Mouse (Mus musculus) MEL (cell line): ENCODE results near the gene Stac3. TPM values are rescaled to one million over a fixed set of nuclear protein-coding genes. Genes with fewer than 3 reads are reported as not detected.

Experiments
- DNase-seq: peaks from one replicate; pipeline ENCODE4 v3.0.0; 2011; ENCODE audit warnings: low read depth, low spot score
- H3K27ac ChIP-seq: 2 replicates; pipeline ENCODE4 v1.5.1; 2012; ENCODE audit warnings: low read depth, mild to moderate bottlenecking, control low read depth, low read length, moderate library complexity; ENCODE audit not compliant: control insufficient read depth
- H3K27me3 ChIP-seq, 2 experiments: fragments of 150-350 bp in 1 of 2; sonication (generic) in 1 of 2; 2 replicates each; pipeline ENCODE4 v1.6.1; 2012; ENCODE audit warnings: low read length in 2 of 2, mild to moderate bottlenecking in 2 of 2, improper control_type of control experiment in 1 of 2, moderate library complexity in 1 of 2; ENCODE audit not compliant: insufficient read depth in 2 of 2, control insufficient read depth in 1 of 2
- H3K36me3 ChIP-seq, 2 experiments: 2 replicates each; pipeline ENCODE4 v1.6.1; 2012 to 2014; ENCODE audit warnings: low read length in 2 of 2, improper control_type of control experiment in 1 of 2, inconsistent platforms in 1 of 2, mild to moderate bottlenecking in 1 of 2; ENCODE audit not compliant: insufficient read depth in 2 of 2, control insufficient read depth in 1 of 2
- H3K4me1 ChIP-seq, 2 experiments: fragments of 150-350 bp in 1 of 2; sonication (generic) in 1 of 2; 2 replicates each; pipeline ENCODE4 v1.6.1; 2012; ENCODE audit warnings: low read length in 2 of 2, improper control_type of control experiment in 1 of 2, mild to moderate bottlenecking in 1 of 2; ENCODE audit not compliant: insufficient read depth in 2 of 2, control insufficient read depth in 1 of 2
- H3K4me3 ChIP-seq, 2 experiments: fragments of 150-350 bp in 1 of 2; sonication (generic) in 1 of 2; 2 replicates each; pipeline ENCODE4 v1.5.1; 2012; ENCODE audit warnings: low read depth in 2 of 2, low read length in 2 of 2, mild to moderate bottlenecking in 2 of 2, moderate library complexity in 2 of 2, control low read depth in 1 of 2, improper control_type of control experiment in 1 of 2; ENCODE audit not compliant: control insufficient read depth in 1 of 2, insufficient read depth in 1 of 2
- H3K79me2 ChIP-seq: 2 replicates; pipeline ENCODE4 v1.6.1; 2012; ENCODE audit warnings: mild to moderate bottlenecking, low read length, moderate library complexity; ENCODE audit not compliant: control insufficient read depth, poor library complexity, insufficient read depth
- H3K9ac ChIP-seq: 2 replicates; pipeline ENCODE4 v1.6.1; 2012; ENCODE audit warnings: low read depth, mild to moderate bottlenecking, control low read depth, low read length, moderate library complexity; ENCODE audit not compliant: control insufficient read depth, poor library complexity, severe bottlenecking
- H3K9me3 ChIP-seq: fragments of 150-350 bp; sonication (generic); replicated peaks from 2 replicates; pipeline ENCODE4 v1.6.1; 2012; ENCODE audit warnings: mild to moderate bottlenecking, low read length, improper control_type of control experiment, moderate library complexity; ENCODE audit not compliant: insufficient read depth
- BHLHE40 ChIP-seq: IDR thresholded peaks from 2 replicates; pipeline ENCODE4 v1.6.1; 2012; ENCODE audit warnings: low read depth, mild to moderate bottlenecking, inconsistent platforms, low read length, improper control_type of control experiment, borderline replicate concordance
- CHD1 ChIP-seq: IDR thresholded peaks from 2 replicates; pipeline ENCODE4 v1.6.1; 2012; ENCODE audit warnings: low read depth, mild to moderate bottlenecking, inconsistent platforms, low read length, improper control_type of control experiment
- CHD2 ChIP-seq: IDR thresholded peaks from 2 replicates; pipeline ENCODE4 v1.6.1; 2011; ENCODE audit warnings: low read length, improper control_type of control experiment
- CTCF ChIP-seq, 3 experiments: IDR thresholded peaks in 2 of 3; conservative IDR thresholded peaks in 1 of 3; 2 replicates each; pipeline ENCODE4 v1.5.1; 2011 to 2012; ENCODE audit warnings: low read length in 3 of 3, low read depth in 2 of 3, mild to moderate bottlenecking in 2 of 3, improper control_type of control experiment in 1 of 3, inconsistent platforms in 1 of 3, mixed read lengths in 1 of 3, moderate library complexity in 1 of 3; ENCODE audit not compliant: control insufficient read depth in 1 of 3, insufficient read depth in 1 of 3, poor library complexity in 1 of 3, severe bottlenecking in 1 of 3
- E2F4 ChIP-seq: IDR thresholded peaks from 2 replicates; pipeline ENCODE4 v1.6.1; 2011; ENCODE audit warnings: low read depth, low read length, improper control_type of control experiment, borderline replicate concordance
- GABPA ChIP-seq: IDR thresholded peaks from 2 replicates; pipeline ENCODE4 v1.6.1; 2012; ENCODE audit warnings: low read depth, mild to moderate bottlenecking, inconsistent platforms, low read length, improper control_type of control experiment, moderate library complexity
- GATA1 ChIP-seq: IDR thresholded peaks from 2 replicates; pipeline ENCODE4 v1.6.1; 2011; ENCODE audit warnings: low read depth, low read length, improper control_type of control experiment
- HCFC1 ChIP-seq: IDR thresholded peaks from 2 replicates; pipeline ENCODE4 v1.6.1; 2012; ENCODE audit warnings: low read depth, mild to moderate bottlenecking, inconsistent platforms, low read length, improper control_type of control experiment, moderate library complexity
- KAT2A ChIP-seq: conservative IDR thresholded peaks from 2 replicates; pipeline ENCODE4 v1.6.1; 2012; ENCODE audit warnings: low read depth, low read length, improper control_type of control experiment, inconsistent platforms
- MAX ChIP-seq: IDR thresholded peaks from 2 replicates; pipeline ENCODE4 v1.6.1; 2011; ENCODE audit warnings: low read length, improper control_type of control experiment
- MAZ ChIP-seq: IDR thresholded peaks from 2 replicates; pipeline ENCODE4 v1.6.1; 2012; ENCODE audit warnings: low read depth, mild to moderate bottlenecking, inconsistent platforms, low read length, improper control_type of control experiment
- MEF2A ChIP-seq: IDR thresholded peaks from 2 replicates; pipeline ENCODE4 v1.6.1; 2014; ENCODE audit warnings: low read depth, mild to moderate bottlenecking, inconsistent platforms, low read length, improper control_type of control experiment; ENCODE audit not compliant: poor library complexity, insufficient replicate concordance, severe bottlenecking; ENCODE audit errors: extremely low read depth
- MXI1 ChIP-seq: IDR thresholded peaks from 2 replicates; pipeline ENCODE4 v1.6.1; 2011; ENCODE audit warnings: mild to moderate bottlenecking, low read depth, low read length, improper control_type of control experiment
- MYB ChIP-seq: IDR thresholded peaks from 2 replicates; pipeline ENCODE4 v1.6.1; 2011; ENCODE audit warnings: mild to moderate bottlenecking, low read depth, low read length, improper control_type of control experiment
- MYC ChIP-seq: IDR thresholded peaks from 2 replicates; pipeline ENCODE4 v1.6.1; 2011; ENCODE audit warnings: low read depth, mild to moderate bottlenecking, low read length, improper control_type of control experiment, moderate library complexity
- POLR2AphosphoS2 ChIP-seq: IDR thresholded peaks from 2 replicates; pipeline ENCODE4 v1.6.1; 2011; ENCODE audit warnings: low read length, improper control_type of control experiment
- RCOR1 ChIP-seq: IDR thresholded peaks from 2 replicates; pipeline ENCODE4 v1.6.1; 2012; ENCODE audit warnings: low read depth, mild to moderate bottlenecking, inconsistent platforms, low read length, improper control_type of control experiment
- SIN3A ChIP-seq: IDR thresholded peaks from 2 replicates; pipeline ENCODE4 v1.6.1; 2012; ENCODE audit warnings: low read length, improper control_type of control experiment, inconsistent platforms
- TBP ChIP-seq: IDR thresholded peaks from 2 replicates; pipeline ENCODE4 v1.8.0; 2011; ENCODE audit warnings: low read depth, low read length, improper control_type of control experiment
- TCF12 ChIP-seq: IDR thresholded peaks from 2 replicates; pipeline ENCODE4 v1.6.1; 2014; ENCODE audit warnings: low read depth, mild to moderate bottlenecking, inconsistent platforms, low read length, improper control_type of control experiment, moderate library complexity
- UBTF ChIP-seq: IDR thresholded peaks from 2 replicates; pipeline ENCODE4 v1.6.1; 2012; ENCODE audit warnings: low read depth, mild to moderate bottlenecking, inconsistent platforms, low read length, improper control_type of control experiment, moderate library complexity, borderline replicate concordance; ENCODE audit not compliant: insufficient read depth
- USF1 ChIP-seq: IDR thresholded peaks from 2 replicates; pipeline ENCODE4 v1.6.1; 2014; ENCODE audit warnings: low read depth, mild to moderate bottlenecking, inconsistent platforms, low read length, improper control_type of control experiment, moderate library complexity
- ZKSCAN1 ChIP-seq: IDR thresholded peaks from 2 replicates; pipeline ENCODE4 v1.6.1; 2012; ENCODE audit warnings: low read depth, mild to moderate bottlenecking, inconsistent platforms, low read length, improper control_type of control experiment, moderate library complexity
- ZMIZ1 ChIP-seq: IDR thresholded peaks from 2 replicates; pipeline ENCODE4 v1.6.1; 2012; ENCODE audit warnings: low read depth, mild to moderate bottlenecking, inconsistent platforms, low read length, improper control_type of control experiment, moderate library complexity
- ZNF384 ChIP-seq: IDR thresholded peaks from 2 replicates; pipeline ENCODE4 v1.6.1; 2012; ENCODE audit warnings: low read depth, mild to moderate bottlenecking, inconsistent platforms, low read length, improper control_type of control experiment
- polyA plus RNA-seq, 2 experiments: library from polyadenylated mRNA; stranded (reverse) in 1 of 2; unstranded in 1 of 2; fragments of >175 nt in 1 of 2; fragments of >200 nt in 1 of 2; gene quantifications; 2 replicates each; pipeline versions ENCODE4 v1.2.1 to v1.2.4; 2012; ENCODE audit warnings: low replicate concordance in 2 of 2, low read depth in 1 of 2; ENCODE audit not compliant: insufficient read length in 2 of 2, insufficient read depth in 1 of 2, missing spikeins in 1 of 2
- total RNA-seq: library from RNA; depleted of rRNA; stranded (reverse); fragments of 300-350 nt; gene quantifications from 2 replicates; pipeline ENCODE4 v1.2.3, GENCODE M21; 2012

Gene Stac3
- total and polyA plus RNA-seq, 3 experiments, result 0.25 TPM; not detected in 2

DNA sequence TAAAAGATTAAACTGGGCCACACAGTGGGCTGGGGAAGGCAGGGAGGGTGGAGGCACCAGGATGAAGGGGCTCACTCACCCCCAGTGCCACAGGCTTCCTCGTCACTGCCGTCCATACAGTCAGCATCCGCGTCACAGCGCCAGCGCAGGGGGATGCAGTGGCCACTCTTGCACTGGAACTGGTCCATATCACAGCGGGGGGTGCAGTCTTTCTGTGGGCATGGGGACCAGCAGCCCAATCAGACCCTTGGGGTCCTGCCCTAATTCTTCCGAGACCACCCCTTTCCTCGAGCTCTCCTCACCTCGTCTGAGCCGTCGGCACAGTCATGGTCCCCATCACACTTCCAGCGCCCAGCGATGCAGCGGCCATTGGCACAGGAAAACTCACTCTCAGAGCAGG lies 46.8 kb downstream of the Stac3 start:
- no peak for TF ChIP-seq MAX
- no peak for TF ChIP-seq TBP
- TF ChIP-seq CTCF (IDR thresholded peaks at IDR 0.05 in 2 of 3, conservative IDR thresholded peaks at IDR 0.05 in 1 of 3; ENCODE audit: control insufficient read depth in 1 of 3, insufficient read depth in 1 of 3, low read depth in 2 of 3, low read length in 3 of 3, poor library complexity in 1 of 3, severe bottlenecking in 1 of 3), result no peak
- no peak for TF ChIP-seq MYC
- no peak for TF ChIP-seq GABPA
- no peak for TF ChIP-seq MXI1
- TF ChIP-seq E2F4, result no peak
- no peak for TF ChIP-seq MYB
- no peak for TF ChIP-seq RCOR1
- TF ChIP-seq ZMIZ1, result no peak
- TF ChIP-seq TCF12, result no peak
- TF ChIP-seq POLR2AphosphoS2, result no peak
- TF ChIP-seq BHLHE40, result no peak
- no peak for TF ChIP-seq KAT2A
- no peak for TF ChIP-seq ZNF384
- TF ChIP-seq SIN3A, result no peak
- TF ChIP-seq CHD1, result no peak
- no peak for TF ChIP-seq MAZ
- TF ChIP-seq MEF2A, result no peak
- Histone ChIP-seq H3K36me3 (no peaks in the 10 kb centered on the region), H3K4me1 (no peaks in the 10 kb centered on the region), H3K4me3 (no peak overlapping the region), H3K9me3 (no peaks in the 10 kb centered on the region), H3K27ac (no peak overlapping the region), H3K27me3 (no peaks in the 10 kb centered on the region), H3K79me2 (no peaks in the 10 kb centered on the region), H3K9ac (no peak overlapping the region)
- no peak for DNase-seq

- DNase-seq, result no peak
- TF ChIP-seq USF1, result no peak
- TF ChIP-seq UBTF, result no peak
- TF ChIP-seq MXI1, result no peak
- no peak for TF ChIP-seq ZKSCAN1
- TF ChIP-seq MAX, result no peak
- TF ChIP-seq KAT2A, result no peak
- no peak for TF ChIP-seq MYC
- no peak for TF ChIP-seq GATA1
- no peak for TF ChIP-seq ZNF384
- TF ChIP-seq MAZ, result no peak
- TF ChIP-seq HCFC1, result no peak
- TF ChIP-seq CHD2, result no peak
- TF ChIP-seq ZMIZ1, result no peak
- TF ChIP-seq, all 39 proteins: peak for 0
- H3K79me2 ChIP-seq, result no peaks in the 10 kb centered on the region
- no peak overlapping the region for H3K27ac ChIP-seq
- H3K36me3 ChIP-seq, result no peaks in the 10 kb centered on the region
- H3K9me3 ChIP-seq, result no peaks in the 10 kb centered on the region
- H3K4me3 ChIP-seq, result no peak overlapping the region
- no peaks in the 10 kb centered on the region for H3K4me1 ChIP-seq
- no peak overlapping the region for H3K9ac ChIP-seq
- no peaks in the 10 kb centered on the region for H3K27me3 ChIP-seq
These were observed 48.4 kb downstream of the Stac3 start for GRCm38 (mm10) chr10:127549892-127550291.
